Mouse (Mus musculus): ENCODE results near the gene Dnajb2.

DNA sequence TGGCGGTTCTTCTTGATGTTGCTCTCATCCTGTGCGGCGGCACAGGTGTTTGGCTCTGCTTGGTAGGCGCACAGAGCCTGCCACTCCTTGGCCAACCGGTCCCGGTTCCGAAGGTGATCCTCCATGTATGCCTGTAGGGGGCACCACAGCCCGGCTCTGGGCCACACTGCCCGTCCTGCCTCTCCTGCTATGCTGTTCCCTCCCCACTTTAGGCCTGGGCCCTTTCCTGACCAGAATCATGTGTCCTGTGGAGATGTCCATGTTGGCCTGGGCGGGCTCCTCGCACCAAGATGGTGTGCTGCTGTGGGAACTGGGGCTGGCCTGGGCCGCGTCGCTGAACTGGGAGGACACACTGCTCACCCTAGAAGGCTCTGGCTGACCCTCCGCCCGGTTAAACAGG, 16.8 kb downstream of the Dnajb2 start:
- TF ChIP-seq CTCF (IDR thresholded peaks at IDR 0.05; ENCODE audit: low read depth) (peak; percentile 38), EP300 (IDR thresholded peaks at IDR 0.05; ENCODE audit: low read depth) (no peak)

Measured in liver, postnatal 0 days (tissue).